Mouse (Mus musculus): ENCODE results near the gene Gnl2. TPM values are rescaled to one million over a fixed set of nuclear protein-coding genes. Genes with fewer than 3 reads are reported as not detected.

Gnl2 gene
- polyA plus RNA-seq, 1 experiment: 3.5 TPM

DNA sequence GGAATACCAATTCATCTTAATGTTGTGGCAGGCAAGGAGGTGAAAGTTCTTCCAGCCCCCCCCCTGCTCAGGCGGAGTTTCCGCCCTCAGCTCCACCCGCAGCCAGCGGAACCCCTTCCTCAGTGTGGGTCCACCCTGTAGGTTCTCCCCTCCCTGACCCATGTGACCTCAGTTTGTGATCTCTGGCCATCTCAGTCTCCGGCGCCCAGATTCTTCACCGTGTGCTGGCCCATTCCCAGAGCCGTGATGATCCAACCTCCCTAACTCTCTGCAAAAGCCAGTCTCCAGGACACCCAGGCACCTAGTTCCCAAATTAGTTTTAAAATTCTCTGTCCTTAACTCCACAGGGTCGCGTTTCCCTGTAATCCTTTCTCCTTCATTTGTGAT lies 28.7 kb upstream of the Gnl2 start:
- 21% methylated on average over 10 of the region's 10 CpGs for WGBS
- no peak for TF ChIP-seq POLR2A (IDR thresholded peaks at IDR 0.05; ENCODE audit: low read depth, low read length)
- TF ChIP-seq CTCF (IDR thresholded peaks at IDR 0.05; ENCODE audit: extremely low read depth, insufficient read length, insufficient replicate concordance, low read depth, low read length): no peak

DNA sequence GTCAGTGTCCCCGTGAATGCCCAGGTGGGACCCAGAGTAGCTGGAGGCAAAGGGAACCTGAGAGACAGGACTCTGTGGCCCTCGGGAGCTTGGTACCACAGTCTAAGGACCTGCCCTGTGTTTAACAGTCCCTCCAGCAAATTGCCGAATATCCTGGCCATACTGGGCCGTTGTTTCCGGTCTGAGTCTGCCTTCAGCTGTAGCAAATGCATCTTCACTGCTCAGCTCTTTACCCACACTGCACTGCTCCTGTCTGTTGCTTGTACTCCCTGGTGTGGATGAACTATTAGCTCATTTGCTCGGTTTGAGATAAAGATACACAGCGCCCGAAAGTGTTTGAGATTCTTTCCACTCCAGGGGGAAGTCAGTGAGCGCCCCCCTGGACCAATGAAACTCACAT lies 28.0 kb upstream of the Gnl2 start:
- H3K4me1 ChIP-seq (ENCODE audit: control insufficient read depth, insufficient read depth, insufficient read length, low read length): 0 out of 2 replicates have a peak, but pooled peaks cover 4% of the 10 kb centered on the region
- TF ChIP-seq CTCF (IDR thresholded peaks at IDR 0.05; ENCODE audit: extremely low read depth, insufficient read length, insufficient replicate concordance, low read depth, low read length): no peak
- TF ChIP-seq POLR2A (IDR thresholded peaks at IDR 0.05; ENCODE audit: low read depth, low read length): no peak
- no peaks in the 10 kb centered on the region for H3K36me3 ChIP-seq (ENCODE audit: control insufficient read depth, insufficient read depth, low read length)
- no peak overlapping the region for H3K4me3 ChIP-seq (ENCODE audit: low read depth, low read length)
- peaks cover 57% of the 10 kb centered on the region for H3K27me3 ChIP-seq (ENCODE audit: control insufficient read depth, insufficient read depth, low read length)
- no peak overlapping the region for H3K27ac ChIP-seq (ENCODE audit: insufficient read depth, low read depth, low read length)
- WGBS: 24% methylated on average over 9 of the region's 9 CpGs

More for the DNA sequence above, 28.7 kb upstream of the Gnl2 start:
- 0 out of 2 replicates have a peak, but pooled peaks cover 4% of the 10 kb centered on the region for H3K4me1 ChIP-seq (ENCODE audit: control insufficient read depth, insufficient read depth, insufficient read length, low read length)
- peaks cover 57% of the 10 kb centered on the region for H3K27me3 ChIP-seq (ENCODE audit: control insufficient read depth, insufficient read depth, low read length)
- no peaks in the 10 kb centered on the region for H3K36me3 ChIP-seq (ENCODE audit: control insufficient read depth, insufficient read depth, low read length)
- no peak overlapping the region for H3K4me3 ChIP-seq (ENCODE audit: low read depth, low read length)
- H3K27ac ChIP-seq (ENCODE audit: insufficient read depth, low read depth, low read length): no peak overlapping the region

DNA sequence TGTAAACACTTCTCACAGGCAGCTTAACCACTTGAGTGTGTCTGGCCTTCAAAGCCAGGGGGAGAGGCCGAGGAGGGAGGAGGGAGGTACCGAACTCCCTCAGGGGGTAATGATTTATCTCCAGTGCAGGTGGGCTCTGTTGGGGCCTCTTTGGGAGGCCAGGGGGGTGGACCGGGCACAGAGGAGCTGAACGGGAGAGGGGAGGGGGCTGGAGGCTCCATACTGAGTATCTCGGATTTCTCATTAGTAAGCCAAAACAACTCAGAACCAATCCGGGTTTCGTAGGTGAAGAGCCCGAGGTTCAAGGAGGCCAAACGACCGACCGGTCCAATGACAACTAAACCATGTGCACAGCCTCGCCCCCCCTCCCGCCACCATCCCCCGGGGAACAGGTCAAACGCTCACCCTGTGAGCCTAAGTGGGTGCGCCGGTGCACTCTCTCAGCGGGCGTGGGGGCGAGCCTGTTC lies 26.6 kb upstream of the Gnl2 start:
- 8% methylated on average over 20 of the region's 20 CpGs for WGBS
- Histone ChIP-seq H3K27me3 (ENCODE audit: control insufficient read depth, insufficient read depth, low read length) (peaks cover 49% of the 10 kb centered on the region), H3K36me3 (ENCODE audit: control insufficient read depth, insufficient read depth, low read length) (no peaks in the 10 kb centered on the region), H3K27ac (ENCODE audit: insufficient read depth, low read depth, low read length) (no peak overlapping the region), H3K4me1 (ENCODE audit: control insufficient read depth, insufficient read depth, insufficient read length, low read length) (0 out of 2 replicates have a peak, but pooled peaks cover 4% of the 10 kb centered on the region), H3K4me3 (ENCODE audit: low read depth, low read length) (no peak overlapping the region)
- no peak for TF ChIP-seq POLR2A (IDR thresholded peaks at IDR 0.05; ENCODE audit: low read depth, low read length)
- TF ChIP-seq CTCF (IDR thresholded peaks at IDR 0.05; ENCODE audit: extremely low read depth, insufficient read length, insufficient replicate concordance, low read depth, low read length): no peak

DNA sequence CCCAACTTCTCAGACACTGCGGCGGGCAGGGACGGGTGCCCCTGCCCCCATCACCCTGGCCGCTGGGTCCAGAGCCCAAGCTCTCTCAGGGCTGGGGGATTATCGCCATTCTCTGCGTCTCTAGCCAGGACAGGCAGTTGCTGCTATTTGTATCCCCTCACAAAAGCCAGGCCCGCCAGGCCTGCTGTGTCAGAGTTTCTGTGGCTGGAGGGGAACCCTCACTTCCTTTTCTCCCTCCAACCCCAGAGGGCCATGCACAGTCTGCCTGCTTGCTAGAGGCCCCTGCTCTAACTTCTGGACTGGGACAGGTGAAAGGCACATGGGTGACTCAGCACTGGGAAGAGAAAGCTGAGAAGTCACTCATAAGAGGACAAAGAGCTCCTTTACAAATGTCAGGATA lies 26.1 kb upstream of the Gnl2 start:
- WGBS: 10% methylated on average over 7 of the region's 7 CpGs
- no peak for TF ChIP-seq CTCF (IDR thresholded peaks at IDR 0.05; ENCODE audit: extremely low read depth, insufficient read length, insufficient replicate concordance, low read depth, low read length)
- TF ChIP-seq POLR2A (IDR thresholded peaks at IDR 0.05; ENCODE audit: low read depth, low read length): no peak
- Histone ChIP-seq H3K4me3 (ENCODE audit: low read depth, low read length) (no peak overlapping the region), H3K27me3 (ENCODE audit: control insufficient read depth, insufficient read depth, low read length) (peaks cover 46% of the 10 kb centered on the region), H3K27ac (ENCODE audit: insufficient read depth, low read depth, low read length) (no peak overlapping the region), H3K36me3 (ENCODE audit: control insufficient read depth, insufficient read depth, low read length) (no peaks in the 10 kb centered on the region), H3K4me1 (ENCODE audit: control insufficient read depth, insufficient read depth, insufficient read length, low read length) (0 out of 2 replicates have a peak, but pooled peaks cover 4% of the 10 kb centered on the region)

DNA sequence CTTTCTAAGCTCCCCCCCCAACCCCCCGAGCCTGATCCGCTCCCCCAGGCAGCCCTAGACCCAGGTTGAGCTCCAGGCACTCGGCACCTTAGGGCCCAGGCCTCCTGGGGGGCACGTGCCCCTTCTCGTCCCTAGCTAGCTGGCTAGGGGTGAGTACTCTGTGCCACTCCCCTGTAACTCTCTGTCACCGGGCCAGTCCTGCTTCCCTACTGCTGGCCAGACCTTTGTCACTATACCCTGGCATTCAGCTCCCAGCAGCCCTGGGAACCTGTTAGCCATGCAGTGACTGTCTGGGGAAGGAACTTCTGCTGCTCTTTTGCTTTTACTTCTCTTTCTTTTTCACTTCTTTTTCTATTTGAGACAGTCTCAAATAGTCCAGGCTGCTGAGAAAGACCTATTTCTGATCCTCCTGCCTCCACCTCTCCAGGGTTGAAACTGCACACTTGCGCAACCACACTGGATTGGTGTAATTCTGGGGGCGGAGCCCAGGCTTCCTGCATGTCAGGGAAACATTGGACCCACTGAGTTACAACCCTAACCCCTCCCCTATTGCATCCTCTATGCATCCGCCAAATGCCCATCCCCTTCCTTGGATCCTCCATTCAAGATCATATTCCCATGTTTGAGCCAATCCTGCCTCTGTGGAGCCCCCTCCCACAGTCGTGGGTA lies 18.8 kb upstream of the Gnl2 start:
- WGBS: 45% methylated on average over 10 of the region's 10 CpGs
- H3K4me1 ChIP-seq (ENCODE audit: control insufficient read depth, insufficient read depth, insufficient read length, low read length): peaks cover 2% of the 10 kb centered on the region; the same call in 1 of the 2 replicates

DNA sequence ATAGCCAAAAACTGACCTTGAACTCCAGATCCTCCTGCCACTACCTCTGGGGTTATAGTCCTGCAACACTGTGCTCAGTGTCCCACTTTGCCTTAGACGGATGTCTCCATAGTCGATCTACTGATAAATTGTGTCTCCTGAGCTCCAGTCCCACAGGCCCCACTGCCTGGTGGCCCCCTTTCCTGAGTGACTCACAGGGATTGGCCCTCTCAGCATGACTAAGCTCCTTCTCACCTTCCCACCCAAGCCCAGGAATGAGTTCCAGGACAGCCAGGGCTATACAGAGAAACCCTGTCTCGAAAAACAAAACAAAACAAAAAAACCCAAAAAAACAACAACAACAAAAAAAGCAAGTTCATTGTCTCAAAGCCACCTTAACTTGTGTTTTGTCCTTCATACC lies 16.8 kb upstream of the Gnl2 start:
- Histone ChIP-seq H3K4me1 (ENCODE audit: control insufficient read depth, insufficient read depth, insufficient read length, low read length) (peaks cover 5% of the 10 kb centered on the region; the same call in 1 of the 2 replicates), H3K27ac (ENCODE audit: insufficient read depth, low read depth, low read length) (no peak overlapping the region), H3K27me3 (ENCODE audit: control insufficient read depth, insufficient read depth, low read length) (no peaks in the 10 kb centered on the region), H3K36me3 (ENCODE audit: control insufficient read depth, insufficient read depth, low read length) (no peaks in the 10 kb centered on the region), H3K4me3 (ENCODE audit: low read depth, low read length) (no peak overlapping the region)
- no peak for TF ChIP-seq CTCF (IDR thresholded peaks at IDR 0.05; ENCODE audit: extremely low read depth, insufficient read length, insufficient replicate concordance, low read depth, low read length)
- no peak for TF ChIP-seq POLR2A (IDR thresholded peaks at IDR 0.05; ENCODE audit: low read depth, low read length)
- WGBS: 84% methylated on average over 3 of the region's 3 CpGs

More for the DNA sequence above, 18.8 kb upstream of the Gnl2 start:
- H3K27ac ChIP-seq (ENCODE audit: insufficient read depth, low read depth, low read length): no peak overlapping the region
- TF ChIP-seq POLR2A (IDR thresholded peaks at IDR 0.05; ENCODE audit: low read depth, low read length) (no peak), CTCF (IDR thresholded peaks at IDR 0.05; ENCODE audit: extremely low read depth, insufficient read length, insufficient replicate concordance, low read depth, low read length) (no peak)
- H3K36me3 ChIP-seq (ENCODE audit: control insufficient read depth, insufficient read depth, low read length): no peaks in the 10 kb centered on the region
- no peak overlapping the region for H3K4me3 ChIP-seq (ENCODE audit: low read depth, low read length)
- no peaks in the 10 kb centered on the region for H3K27me3 ChIP-seq (ENCODE audit: control insufficient read depth, insufficient read depth, low read length)

DNA sequence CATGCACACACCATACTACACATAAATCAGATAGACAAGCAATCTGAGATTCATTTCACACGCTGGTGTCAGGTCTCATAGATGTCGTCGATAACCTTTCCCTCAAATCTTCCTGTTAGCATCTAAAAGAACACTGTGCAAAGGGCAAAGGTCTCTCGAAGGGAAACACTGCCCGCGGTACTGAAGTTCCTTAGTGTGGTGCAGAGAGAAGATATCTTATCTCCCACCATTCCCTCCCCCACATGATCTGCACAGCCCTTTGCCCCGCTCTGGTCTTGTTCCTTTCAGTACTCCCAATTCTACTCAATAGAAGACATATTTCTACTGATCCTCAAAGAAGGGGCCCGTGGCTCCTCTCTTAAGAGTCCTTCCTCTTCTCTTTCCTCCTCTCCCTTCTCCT lies 13.4 kb upstream of the Gnl2 start:
- Histone ChIP-seq H3K36me3 (ENCODE audit: control insufficient read depth, insufficient read depth, low read length) (no peaks in the 10 kb centered on the region), H3K27me3 (ENCODE audit: control insufficient read depth, insufficient read depth, low read length) (no peaks in the 10 kb centered on the region; the same call in 1 of the 2 replicates), H3K27ac (ENCODE audit: insufficient read depth, low read depth, low read length) (no peak overlapping the region), H3K4me3 (ENCODE audit: low read depth, low read length) (no peak overlapping the region), H3K4me1 (ENCODE audit: control insufficient read depth, insufficient read depth, insufficient read length, low read length) (peaks cover 3% of the 10 kb centered on the region; the same call in 1 of the 2 replicates)
- no peak for TF ChIP-seq POLR2A (IDR thresholded peaks at IDR 0.05; ENCODE audit: low read depth, low read length)
- TF ChIP-seq CTCF (IDR thresholded peaks at IDR 0.05; ENCODE audit: extremely low read depth, insufficient read length, insufficient replicate concordance, low read depth, low read length): no peak
- WGBS: 18% methylated on average over 8 of the region's 8 CpGs

Data from small intestine, adult 2 months (tissue).